Mouse (Mus musculus): ENCODE measurements around the gene Tmem215. TPM values are rescaled to one million over a fixed set of nuclear protein-coding genes. Genes with fewer than 3 reads are reported as not detected.

Gene Tmem215
- 0.28 and 0.50 TPM in 2 replicates for polyA plus RNA-seq (2015; fragmentation: Nextera tagmentation; extraction: Ambion mirVana)

DNA sequence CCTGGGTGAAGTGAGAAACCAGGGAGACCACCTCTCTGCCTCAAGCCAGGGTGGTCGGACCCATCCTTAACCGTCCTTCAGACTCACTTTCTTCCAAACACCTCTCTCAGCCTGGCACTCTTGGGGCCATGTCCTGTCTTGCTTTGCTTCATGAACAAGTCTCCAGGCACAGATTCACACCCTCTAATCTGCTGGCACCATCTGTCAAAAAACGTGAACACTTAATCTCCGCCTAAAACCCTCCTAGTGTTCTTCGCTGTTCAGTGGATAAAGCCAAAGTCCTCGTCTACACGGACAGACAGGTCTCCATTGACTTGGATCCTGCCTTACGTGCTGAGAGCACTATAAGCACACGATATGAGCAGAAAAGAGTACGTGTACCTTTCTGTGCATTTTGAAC, at the start of gene Tmem215:
Gene Tmem215 (plus strand): TSS at position 301 of the 400 bp plus-strand sequence.
- Histone ChIP-seq H3K4me2 (replicated peaks; ENCODE audit: low read depth) (peak within 1 kb of the TSS; percentile 56), H3K36me3 (ENCODE audit: control insufficient read depth, insufficient read depth, low read length) (no peaks in the 10 kb centered on the region), H3K9ac (ENCODE audit: low read length) (no peak within 1 kb of the TSS), H3K27ac (replicated peaks) (no peak within 1 kb of the TSS), H3K4me3 (ENCODE audit: low read depth, low read length) (peak within 1 kb of the TSS; percentile 35), H3K4me1 (replicated peaks; ENCODE audit: control insufficient read depth, insufficient read depth) (no peaks in the 10 kb centered on the region), H3K27me3 (ENCODE audit: control insufficient read depth, insufficient read depth, low read length) (0 out of 2 replicates have a peak, but pooled peaks cover 3% of the 10 kb centered on the region), H3K9me3 (ENCODE audit: control insufficient read depth, low read length) (no peaks in the 10 kb centered on the region)
- ATAC-seq (ENCODE audit: low FRiP score, low TSS enrichment) (no peak), DNase-seq (ENCODE audit: low spot score) (no peak)
- WGBS = 74% methylated on average over 10 of the region's 10 CpGs
- no peak for TF ChIP-seq CTCF (IDR thresholded peaks at IDR 0.05; ENCODE audit: low read depth)
- TF ChIP-seq EP300 (optimal IDR thresholded peaks at IDR 0.05) = no peak

DNA sequence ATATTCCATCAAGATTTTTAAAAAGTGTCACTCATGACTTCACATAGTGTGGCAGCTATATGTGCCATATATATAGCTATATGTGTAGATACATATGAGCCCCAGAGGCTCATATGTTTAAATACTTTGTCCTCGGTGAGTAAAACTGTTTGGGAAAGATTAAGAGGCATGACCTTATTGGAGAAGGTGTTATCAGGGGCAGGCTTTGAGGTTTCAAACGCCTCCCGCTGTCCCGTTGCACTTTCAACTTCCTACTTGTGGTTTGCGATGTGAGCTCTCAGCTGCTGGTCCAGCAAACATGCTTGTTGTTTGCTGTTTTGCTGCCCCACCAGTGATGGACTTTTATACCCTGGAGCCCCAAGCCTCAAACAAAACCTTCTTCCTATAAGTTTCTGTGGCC, 40.1 kb upstream of the Tmem215 start:
- DNase-seq (ENCODE audit: low spot score) (no peak), ATAC-seq (ENCODE audit: low FRiP score, low TSS enrichment) (no peak)
- Histone ChIP-seq H3K27ac (replicated peaks) (no peak overlapping the region), H3K27me3 (ENCODE audit: control insufficient read depth, insufficient read depth, low read length) (no peaks in the 10 kb centered on the region), H3K36me3 (ENCODE audit: control insufficient read depth, insufficient read depth, low read length) (no peaks in the 10 kb centered on the region), H3K4me2 (replicated peaks; ENCODE audit: low read depth) (no peak overlapping the region), H3K4me3 (ENCODE audit: low read depth, low read length) (no peak overlapping the region), H3K4me1 (replicated peaks; ENCODE audit: control insufficient read depth, insufficient read depth) (no peaks in the 10 kb centered on the region), H3K9me3 (ENCODE audit: control insufficient read depth, low read length) (no peaks in the 10 kb centered on the region), H3K9ac (ENCODE audit: low read length) (no peak overlapping the region)
- no peak for TF ChIP-seq CTCF (IDR thresholded peaks at IDR 0.05; ENCODE audit: low read depth)
- TF ChIP-seq EP300 (optimal IDR thresholded peaks at IDR 0.05) = no peak
- 65% methylated on average over 5 of the region's 5 CpGs for WGBS

GRCm38 (mm10) chr4:40433379-40433778, 38.6 kb upstream of the Tmem215 start:
- no peak overlapping the region for H3K27ac ChIP-seq (replicated peaks)
- H3K4me3 ChIP-seq (ENCODE audit: low read depth, low read length) = no peak overlapping the region
- 53% methylated on average over 3 of the region's 3 CpGs for WGBS
- no peak overlapping the region for H3K9ac ChIP-seq (ENCODE audit: low read length)
- H3K4me1 ChIP-seq (replicated peaks; ENCODE audit: control insufficient read depth, insufficient read depth) = no peaks in the 10 kb centered on the region
- H3K27me3 ChIP-seq (ENCODE audit: control insufficient read depth, insufficient read depth, low read length) = no peaks in the 10 kb centered on the region
- no peaks in the 10 kb centered on the region for H3K36me3 ChIP-seq (ENCODE audit: control insufficient read depth, insufficient read depth, low read length)
- no peak for TF ChIP-seq EP300 (optimal IDR thresholded peaks at IDR 0.05)
- TF ChIP-seq CTCF (IDR thresholded peaks at IDR 0.05; ENCODE audit: low read depth) = no peak
- H3K9me3 ChIP-seq (ENCODE audit: control insufficient read depth, low read length) = no peaks in the 10 kb centered on the region
- no peak overlapping the region for H3K4me2 ChIP-seq (replicated peaks; ENCODE audit: low read depth)
- ATAC-seq (ENCODE audit: low FRiP score, low TSS enrichment) (no peak), DNase-seq (ENCODE audit: low spot score) (no peak)

- no peak for ATAC-seq (ENCODE audit: low FRiP score, low TSS enrichment)
- Histone ChIP-seq H3K9ac (ENCODE audit: low read length) (no peak overlapping the region), H3K27ac (replicated peaks) (no peak overlapping the region), H3K4me3 (ENCODE audit: low read depth, low read length) (no peak overlapping the region), H3K4me2 (replicated peaks; ENCODE audit: low read depth) (no peak overlapping the region), H3K27me3 (ENCODE audit: control insufficient read depth, insufficient read depth, low read length) (no peaks in the 10 kb centered on the region), H3K4me1 (replicated peaks; ENCODE audit: control insufficient read depth, insufficient read depth) (no peaks in the 10 kb centered on the region), H3K36me3 (ENCODE audit: control insufficient read depth, insufficient read depth, low read length) (no peaks in the 10 kb centered on the region), H3K9me3 (ENCODE audit: control insufficient read depth, low read length) (no peaks in the 10 kb centered on the region)
- no peak for DNase-seq (ENCODE audit: low spot score)
- WGBS = 48% methylated on average over 1 of the region's 1 CpGs
- TF ChIP-seq EP300 (optimal IDR thresholded peaks at IDR 0.05) (no peak), CTCF (IDR thresholded peaks at IDR 0.05; ENCODE audit: low read depth) (no peak)
Measured at GRCm38 (mm10) chr4:40434388-40434787, 37.6 kb upstream of the Tmem215 start.

DNA sequence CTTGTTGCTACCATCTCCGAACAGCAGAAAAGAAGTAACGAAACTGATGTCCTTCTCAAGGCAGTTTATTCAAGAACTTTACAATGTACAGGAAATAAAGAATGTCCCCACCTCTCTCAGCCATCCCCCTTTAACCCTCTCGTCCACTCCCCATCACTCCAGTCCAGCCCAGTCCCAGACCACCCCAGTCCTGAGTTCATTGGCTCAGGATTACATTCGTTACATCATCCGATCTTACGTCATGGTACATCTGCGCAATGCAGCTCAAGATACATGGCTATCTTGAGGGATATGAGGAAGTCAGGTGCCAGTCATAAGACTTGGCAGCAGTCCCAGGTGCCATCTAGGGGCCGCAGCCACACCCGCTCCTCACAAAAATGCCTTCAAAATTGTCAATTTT, 28.4 kb upstream of the Tmem215 start:
- 90% methylated on average over 9 of the region's 9 CpGs for WGBS
- ATAC-seq (ENCODE audit: low FRiP score, low TSS enrichment) = no peak
- TF ChIP-seq CTCF (IDR thresholded peaks at IDR 0.05; ENCODE audit: low read depth) (no peak), EP300 (optimal IDR thresholded peaks at IDR 0.05) (no peak)

GRCm38 (mm10) chr4:40472700-40473530, 935 bp downstream of the Tmem215 start:
- no peak overlapping the region for H3K27ac ChIP-seq (replicated peaks)
- peak overlapping the region; percentile 56 for H3K4me2 ChIP-seq (replicated peaks; ENCODE audit: low read depth)
- H3K4me1 ChIP-seq (replicated peaks; ENCODE audit: control insufficient read depth, insufficient read depth) = no peaks in the 10 kb centered on the region
- no peak overlapping the region for H3K9ac ChIP-seq (ENCODE audit: low read length)
- ATAC-seq (ENCODE audit: low FRiP score, low TSS enrichment) (0 out of 2 replicates have a peak, but pooled peaks have one; percentile 40), DNase-seq (ENCODE audit: low spot score) (peak; percentile 26)
- no peaks in the 10 kb centered on the region for H3K36me3 ChIP-seq (ENCODE audit: control insufficient read depth, insufficient read depth, low read length)
- TF ChIP-seq EP300 (optimal IDR thresholded peaks at IDR 0.05) (no peak), CTCF (IDR thresholded peaks at IDR 0.05; ENCODE audit: low read depth) (peak; percentile 35)
- H3K27me3 ChIP-seq (ENCODE audit: control insufficient read depth, insufficient read depth, low read length) = 0 out of 2 replicates have a peak, but pooled peaks cover 3% of the 10 kb centered on the region
- WGBS = 4% methylated on average over 49 of the region's 55 CpGs
- H3K9me3 ChIP-seq (ENCODE audit: control insufficient read depth, low read length) = no peaks in the 10 kb centered on the region
- H3K4me3 ChIP-seq (ENCODE audit: low read depth, low read length) = peak overlapping the region; percentile 35

More for the DNA sequence above, 28.4 kb upstream of the Tmem215 start:
- Histone ChIP-seq H3K27ac (replicated peaks) (no peak overlapping the region), H3K4me2 (replicated peaks; ENCODE audit: low read depth) (no peak overlapping the region), H3K4me1 (replicated peaks; ENCODE audit: control insufficient read depth, insufficient read depth) (no peaks in the 10 kb centered on the region), H3K9ac (ENCODE audit: low read length) (no peak overlapping the region), H3K9me3 (ENCODE audit: control insufficient read depth, low read length) (no peaks in the 10 kb centered on the region), H3K36me3 (ENCODE audit: control insufficient read depth, insufficient read depth, low read length) (no peaks in the 10 kb centered on the region), H3K27me3 (ENCODE audit: control insufficient read depth, insufficient read depth, low read length) (no peaks in the 10 kb centered on the region), H3K4me3 (ENCODE audit: low read depth, low read length) (no peak overlapping the region)
- DNase-seq (ENCODE audit: low spot score) = no peak

Measured in stomach, postnatal 0 days (tissue).